Mouse (Mus musculus): ENCODE results near the gene Ggt5.

Gene Ggt5

GRCm38 (mm10) chr10:75651381-75652068 lies 62.4 kb downstream of the Ggt5 start:
- no peak for DNase-seq (ENCODE audit: low spot score)

DNA sequence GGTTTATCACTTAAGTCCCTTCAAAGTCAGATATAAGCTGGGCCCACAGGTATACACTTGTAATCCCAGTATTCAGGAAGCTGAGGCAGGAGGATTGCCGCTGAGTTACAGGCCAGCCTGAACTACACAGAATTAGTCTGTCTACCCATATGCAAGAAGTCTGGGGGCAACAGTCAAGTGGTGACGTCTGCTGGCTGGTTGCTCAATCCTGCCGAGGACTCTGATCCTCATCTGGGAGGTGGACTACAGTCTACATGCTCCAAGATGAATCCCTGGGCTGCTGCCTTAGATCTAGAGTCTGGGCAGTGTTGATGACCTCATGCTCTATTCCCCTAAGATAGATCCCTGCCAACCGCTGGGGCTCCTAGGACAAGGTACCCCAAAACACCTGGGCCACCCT lies 64.9 kb downstream of the Ggt5 start:
- no peak for DNase-seq (ENCODE audit: low spot score)

- no peak for DNase-seq (ENCODE audit: low spot score)
These were observed 68.0 kb downstream of the Ggt5 start for GRCm38 (mm10) chr10:75657165-75657564.

DNA sequence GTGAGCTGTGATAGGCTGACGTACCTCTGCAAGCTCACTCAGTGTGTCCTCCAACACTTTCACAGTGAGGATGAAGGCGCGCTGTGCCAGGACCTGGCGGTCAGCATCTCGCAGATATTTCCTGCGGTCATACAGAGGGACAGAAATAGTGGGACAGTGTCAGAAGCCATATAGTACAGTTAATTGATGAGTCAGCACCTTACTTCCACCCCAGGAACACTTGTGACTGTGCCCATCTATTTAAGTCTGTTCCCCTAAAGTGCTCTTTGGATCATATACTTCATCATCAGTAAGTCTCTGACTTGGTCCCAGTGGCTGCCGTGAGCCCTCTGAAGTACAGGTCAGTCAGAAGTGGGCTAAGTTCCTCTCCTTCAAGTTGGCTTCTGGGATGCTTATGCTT lies 68.6 kb downstream of the Ggt5 start:
- DNase-seq (ENCODE audit: low spot score): no peak

GRCm38 (mm10) chr10:75661381-75661780 lies 72.2 kb downstream of the Ggt5 start:
- peak; percentile 12 for DNase-seq (ENCODE audit: low spot score)

- DNase-seq (ENCODE audit: low spot score): no peak
These were observed 72.7 kb downstream of the Ggt5 start for GRCm38 (mm10) chr10:75661876-75662275.

DNA sequence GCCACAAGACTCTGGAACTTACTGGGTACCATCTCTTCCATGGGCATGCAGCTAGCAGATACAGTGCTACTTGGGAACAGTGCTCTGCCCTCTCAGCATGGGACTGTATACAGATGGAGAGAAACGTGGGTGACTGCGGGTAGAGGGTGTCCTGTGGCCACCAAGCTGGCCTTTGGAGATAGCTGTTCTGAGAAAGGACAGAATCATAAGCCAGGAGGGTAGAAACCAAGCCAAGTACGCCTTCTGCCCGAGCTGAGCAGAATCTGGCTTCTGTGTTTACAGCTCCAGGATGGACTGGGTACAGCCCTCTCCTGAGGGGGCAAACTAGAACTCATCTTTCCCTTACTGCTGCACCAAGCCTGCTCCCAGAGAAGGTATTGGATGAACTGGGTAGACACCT lies 73.4 kb downstream of the Ggt5 start:
- DNase-seq (ENCODE audit: low spot score): no peak

- no peak for DNase-seq (ENCODE audit: low spot score)
These were observed 75.6 kb downstream of the Ggt5 start for GRCm38 (mm10) chr10:75664673-75665270.

- DNase-seq (ENCODE audit: low spot score): no peak
These were observed 77.4 kb downstream of the Ggt5 start for GRCm38 (mm10) chr10:75666451-75667030.
